Mouse (Mus musculus): ENCODE measurements around the gene Slc26a8.

The Slc26a8 gene

GRCm38 (mm10) chr17:28588591-28588990 lies 101.4 kb downstream of the Slc26a8 start:
- no peak for DNase-seq

Data from right cerebral cortex, postnatal 14 days (tissue).